Mouse (Mus musculus) liver, postnatal 0 days (tissue): ENCODE data around the gene Ampd3.

Experiments used
- CTCF ChIP-seq: sonication (generic); IDR thresholded peaks from 2 replicates; pipeline ENCODE4 v1.5.1; 2016; ENCODE audit warnings: antibody characterized with exemption, low read depth
- EP300 ChIP-seq: IDR thresholded peaks from 2 replicates; pipeline ENCODE4 v1.6.1; 2016; ENCODE audit warnings: antibody characterized with exemption, low read depth, mild to moderate bottlenecking

DNA sequence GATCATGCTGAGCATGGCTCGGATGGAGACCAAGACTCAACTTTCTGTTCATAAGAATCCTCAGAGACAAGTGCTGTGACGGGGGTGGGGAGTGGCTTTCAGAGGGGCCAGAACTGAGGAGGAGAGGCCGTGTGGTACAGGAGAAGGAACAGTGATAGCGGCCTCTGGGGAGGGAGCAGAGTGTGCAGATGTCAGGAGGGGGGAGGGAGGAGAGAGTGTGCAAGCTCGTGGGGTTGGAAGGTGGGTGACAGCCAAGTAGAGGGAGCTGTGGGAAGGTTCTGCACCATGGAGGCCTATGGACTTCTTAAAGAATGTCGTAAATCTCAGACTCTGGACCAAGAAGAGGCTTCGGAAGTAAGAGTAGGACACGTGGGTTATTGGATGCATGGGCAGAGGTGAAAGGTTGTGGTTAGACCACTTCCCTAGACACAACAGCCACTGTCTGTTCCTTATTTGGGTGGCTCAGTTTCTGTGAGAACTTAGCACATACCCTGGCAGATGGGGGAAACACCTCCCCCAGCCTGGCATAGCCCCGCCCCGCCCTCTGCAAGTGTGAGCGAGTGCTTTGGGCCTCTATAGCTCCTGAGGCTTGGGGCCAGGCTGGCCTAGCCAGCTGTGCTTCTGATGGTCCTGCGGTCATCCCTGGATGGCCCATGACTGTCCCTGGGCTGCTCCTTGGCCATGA lies 28.5 kb downstream of the Ampd3 start:
- TF ChIP-seq EP300 = no peak
- TF ChIP-seq CTCF = no peak
